Mouse (Mus musculus) kidney, adult 9 months (tissue): ENCODE data around the gene Cox7b2.
A peak's percentile ranks its signal among the peaks of the same experiment; 100 is the strongest.
"Not testable (repeated sequence)": the region's sequence is repeated elsewhere in the genome, so short reads cannot be mapped to it uniquely, and the experiment has no call there.

Experiments
- DNase-seq: peaks from one replicate; pipeline ENCODE4 v3.0.0; 2022

Gene Cox7b2

DNA sequence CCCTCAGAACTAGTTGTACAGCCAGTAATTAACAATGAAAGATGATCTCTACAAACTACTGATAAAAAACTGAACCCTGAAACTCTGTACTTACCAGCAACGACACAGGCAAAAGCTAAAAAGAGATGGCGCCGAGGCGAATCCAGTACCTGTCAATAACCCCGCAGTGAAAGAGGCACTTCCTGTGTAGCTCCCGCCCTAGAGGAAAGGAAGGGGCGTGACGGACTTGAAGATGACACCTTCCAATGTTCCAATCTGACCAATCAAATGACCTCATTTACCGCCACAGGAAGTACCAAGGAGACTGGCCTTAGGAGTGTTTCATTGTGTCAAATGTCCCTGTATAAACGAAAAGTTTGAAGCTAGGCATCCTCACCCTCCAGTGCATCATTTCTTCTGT is at the start of gene Cox7b2:
TSS of gene Cox7b2 (minus strand) at position 127 of the 400 bp plus-strand sequence.
- no peak for DNase-seq

DNA sequence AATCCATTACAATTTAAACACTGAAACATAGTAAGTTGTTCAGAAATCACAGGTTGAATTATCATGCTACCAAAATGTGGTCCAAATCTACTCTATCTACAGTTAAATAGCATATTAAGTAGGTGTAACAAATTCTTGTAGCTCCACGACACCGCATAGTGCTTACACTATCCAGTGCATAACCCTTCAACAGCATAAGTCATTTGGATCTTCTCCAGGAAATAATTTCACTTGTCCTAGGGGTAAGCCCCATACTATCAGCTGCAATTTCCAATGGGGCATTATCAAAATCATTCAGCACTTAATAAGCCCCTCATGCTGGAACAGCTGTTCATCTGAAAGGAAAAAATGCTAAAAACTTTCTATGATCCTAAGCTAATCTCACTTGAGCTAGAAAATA is 47.3 kb upstream of the Cox7b2 start:
- DNase-seq, result no peak

DNA sequence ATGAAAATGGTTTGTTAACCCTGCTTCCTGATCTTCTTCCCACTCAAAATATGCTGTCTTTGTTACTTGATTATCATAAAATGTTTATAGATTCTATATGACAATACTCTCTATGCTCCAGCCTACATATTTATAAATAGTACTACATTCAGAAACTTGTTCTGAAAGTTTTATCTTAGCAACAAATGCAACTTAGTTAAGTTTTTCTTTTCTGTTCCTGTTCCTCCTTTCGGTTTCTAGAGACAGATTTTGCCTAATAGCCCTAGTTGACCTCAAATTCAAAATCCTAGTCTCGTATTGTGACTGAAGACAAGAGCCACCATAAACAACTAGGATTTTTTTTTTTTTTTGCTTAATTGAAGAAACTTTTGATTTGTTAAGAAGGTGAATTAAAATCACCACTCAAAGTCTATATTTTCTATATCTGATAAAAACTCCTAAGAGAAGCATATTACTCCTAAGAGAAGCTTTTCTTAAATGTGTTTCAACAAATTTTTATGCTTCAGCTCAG is 45.8 kb upstream of the Cox7b2 start:
- DNase-seq, result no peak

DNA sequence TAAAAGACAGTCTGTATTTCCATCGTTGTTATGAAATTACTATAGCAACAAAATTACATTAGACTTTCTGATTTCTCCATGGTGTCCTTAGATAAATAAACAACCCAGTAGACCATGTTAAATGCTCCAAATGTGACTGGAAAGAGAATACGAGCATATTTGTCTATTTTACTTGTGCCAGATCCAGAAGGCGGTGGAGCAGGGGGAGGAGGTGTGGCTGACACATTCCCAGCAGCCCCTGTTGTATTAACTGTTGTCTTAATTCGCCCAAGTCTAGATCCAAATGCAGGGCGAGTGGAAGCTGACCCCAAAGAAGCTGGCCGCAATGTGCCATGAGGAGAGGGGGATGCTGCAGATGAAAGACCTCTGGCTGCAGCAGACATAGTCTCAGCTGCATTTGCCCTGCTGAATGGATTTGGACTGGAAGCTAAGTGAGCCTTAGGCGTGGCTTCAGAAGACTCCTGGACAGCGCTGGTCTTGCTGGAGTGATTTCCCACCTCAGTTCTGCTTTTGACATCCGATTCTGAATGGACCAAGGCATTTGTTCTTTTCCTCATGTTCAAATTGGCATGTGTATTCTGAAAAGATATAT is 23.7 kb upstream of the Cox7b2 start:
- no peak for DNase-seq

DNA sequence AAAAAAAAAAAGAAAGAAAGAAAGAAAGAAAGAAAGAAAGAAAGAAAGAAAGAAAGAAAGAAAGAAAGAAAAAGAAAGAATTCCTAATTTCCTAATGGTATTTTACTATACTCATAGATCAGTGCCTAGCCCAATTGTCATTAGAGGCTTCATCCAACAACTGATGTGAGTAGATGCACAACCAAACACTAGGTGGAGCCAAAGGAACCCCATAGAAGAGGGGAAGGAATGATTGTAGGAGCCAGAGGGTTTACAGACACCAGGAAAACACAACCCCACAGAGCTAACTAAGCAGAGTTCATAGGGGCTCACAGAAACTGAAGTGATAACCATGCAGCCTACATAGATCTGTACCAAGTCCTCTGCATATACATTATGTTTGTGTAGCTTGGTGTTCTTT is 2.5 kb downstream of the Cox7b2 start:
- peak; percentile 43 for DNase-seq

DNA sequence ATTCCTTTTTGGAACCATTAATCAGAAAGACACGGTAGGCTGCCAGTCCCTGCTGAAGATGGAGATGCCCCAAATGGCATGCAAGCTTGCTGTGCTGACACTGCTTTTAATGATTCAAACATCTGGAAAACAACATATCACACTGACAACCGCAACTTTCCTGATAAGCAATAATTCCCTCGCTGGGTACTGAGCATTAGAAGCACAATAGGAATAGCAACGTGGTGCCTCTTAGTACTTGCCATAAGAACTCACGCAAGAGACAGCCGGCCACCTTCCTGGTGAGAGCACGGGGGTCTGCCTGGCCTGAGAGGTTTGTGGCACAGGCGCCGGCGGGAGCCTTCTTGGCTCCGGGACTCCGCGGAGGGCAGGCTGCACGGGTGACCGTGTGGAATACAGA is 22.5 kb downstream of the Cox7b2 start:
- DNase-seq, result not testable (repeated sequence)

DNA sequence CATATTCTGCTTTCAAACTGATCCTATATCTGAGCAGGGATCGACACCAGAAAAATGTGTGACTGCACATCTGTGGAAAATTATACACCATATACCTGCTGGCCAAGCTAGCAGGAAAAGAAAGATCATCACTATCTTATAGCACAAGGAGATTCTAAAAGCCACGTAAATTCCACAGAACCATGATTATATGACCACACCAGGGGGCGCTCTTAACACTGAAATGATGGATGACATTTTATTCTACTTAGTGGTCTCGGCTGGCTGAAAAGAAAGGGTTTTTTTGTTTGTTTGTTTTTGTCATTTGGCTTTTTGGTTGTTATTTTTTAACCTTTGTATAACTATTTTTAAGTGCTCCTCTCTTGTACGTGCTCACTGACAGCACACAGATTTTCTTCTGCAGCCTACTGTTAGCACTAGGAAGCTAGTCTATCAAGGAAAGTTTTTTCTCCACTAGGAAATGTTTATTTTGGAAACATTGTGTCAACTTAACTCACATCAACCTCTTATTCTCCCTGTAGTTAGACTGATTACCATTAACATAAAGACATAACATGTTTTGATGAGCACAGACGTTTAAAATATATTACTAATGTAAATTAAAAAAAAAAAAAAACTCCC is 45.8 kb downstream of the Cox7b2 start:
- peak; percentile 54 for DNase-seq

DNA sequence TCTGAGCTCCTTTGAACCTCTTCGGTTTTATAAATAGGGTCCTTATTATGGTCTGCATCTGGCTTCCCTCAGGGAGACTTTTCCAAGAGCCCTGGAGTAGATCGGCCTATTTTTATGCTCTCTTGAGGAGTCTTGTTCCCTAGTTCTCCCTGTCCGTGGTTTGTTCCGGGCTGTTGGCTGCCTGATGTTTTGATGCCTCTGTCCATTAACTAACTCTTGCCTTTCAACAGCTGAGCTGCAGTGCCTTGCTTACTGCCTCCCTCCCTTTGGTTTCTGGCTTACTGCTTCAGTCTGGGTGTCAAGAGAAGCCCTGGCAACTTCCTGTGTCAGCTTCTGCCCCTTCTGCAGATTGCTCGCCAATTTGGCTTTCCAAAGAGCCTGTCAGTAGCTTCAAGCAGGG is 52.4 kb downstream of the Cox7b2 start:
- DNase-seq, result no peak

DNA sequence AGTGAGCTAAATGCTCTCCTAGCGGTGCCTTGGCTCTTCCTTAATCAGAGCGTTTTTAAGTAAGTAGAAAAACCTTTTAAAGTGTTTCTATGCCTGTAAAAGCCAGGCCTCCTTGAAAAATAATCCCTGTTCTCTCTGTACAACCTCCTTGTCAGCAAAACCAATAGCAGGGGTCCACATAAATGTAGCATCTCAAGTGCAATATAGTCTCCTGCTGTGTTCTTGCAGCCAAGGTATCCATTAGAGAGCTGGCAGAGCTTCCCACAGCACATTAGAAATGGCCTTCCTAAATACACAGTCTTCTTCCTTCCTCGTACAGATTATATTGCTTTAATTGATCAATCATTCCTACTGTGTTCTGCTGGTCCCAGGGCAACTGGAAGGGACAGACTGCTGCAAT is 91.0 kb downstream of the Cox7b2 start:
- DNase-seq, result no peak

DNA sequence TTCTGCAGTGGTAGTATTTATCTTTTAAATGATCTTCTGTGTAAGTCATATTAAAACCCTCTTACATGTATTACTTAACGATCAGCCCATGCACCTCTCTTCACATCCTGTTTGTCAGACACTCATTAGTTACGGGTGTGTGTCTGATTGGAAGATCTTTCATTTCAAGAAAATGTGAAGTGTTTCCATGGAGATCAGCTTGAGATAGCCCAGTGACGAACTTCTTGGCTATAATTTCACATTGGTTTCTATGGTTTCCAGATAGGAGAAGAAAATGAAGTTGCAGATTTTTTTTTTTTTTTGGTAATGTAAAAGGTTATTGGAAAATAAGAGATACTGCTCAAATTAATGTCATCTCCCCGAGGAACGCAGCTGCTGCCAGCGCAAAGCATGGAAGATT is 107.8 kb downstream of the Cox7b2 start:
- no peak for DNase-seq
